Mouse (Mus musculus) heart, postnatal 10 days (tissue): ENCODE data around the gene Arntl. TPM values are rescaled to one million over a fixed set of nuclear protein-coding genes. Genes with fewer than 3 reads are reported as not detected.

Experiments used
- DNase-seq, 2 experiments: peaks; one replicate each; pipeline ENCODE4 v3.0.0; 2021
- intact Hi-C: fragments of 180-260 bp; cut with DNase I; formaldehyde crosslinking; loops from one replicate; pipeline ENCODE4 v1.15.1; 2025
- total RNA-seq, 2 experiments: library from RNA; stranded (reverse); gene quantifications; 2 replicates each; pipeline ENCODE4 v1.2.3; 2021

The Arntl gene
- 10 to 100 TPM; 11.1 to 12.2 TPM for total RNA-seq

- intact Hi-C loops: loop anchor here (2.0 to 5.0 kb wide), 2 partner anchors 36 to 65 kb away; no protein-coding TSS in a partner anchor
Measured at GRCm38 (mm10) chr7:113206644-113207470, at the start of gene Arntl. Arntl (plus strand) TSS chr7:113207465.

GRCm38 (mm10) chr7:113161077-113161698 lies 46.1 kb upstream of the Arntl start:
- intact Hi-C loops: no loop called here
- no peak for DNase-seq

More at GRCm38 (mm10) chr7:113206644-113207470, at the start of gene Arntl:
- DNase-seq: peak; percentile 97 to 98

GRCm38 (mm10) chr7:113164719-113165118 lies 42.5 kb upstream of the Arntl start:
- no peak for DNase-seq

GRCm38 (mm10) chr7:113167092-113167491 lies 40.2 kb upstream of the Arntl start:
- intact Hi-C loops: loop anchor here (2.0 kb wide), 1 partner anchor 24 kb away; no protein-coding TSS in a partner anchor
- DNase-seq: peak in 1 of 2 experiments; percentile 58

More at GRCm38 (mm10) chr7:113164719-113165118, 42.5 kb upstream of the Arntl start:
- intact Hi-C loops: no loop called here

GRCm38 (mm10) chr7:113168609-113169008 lies 38.7 kb upstream of the Arntl start:
- intact Hi-C loops: no loop called here
- DNase-seq: no peak

- intact Hi-C loops: no loop called here
- peak in 1 of 2 experiments; percentile 37 for DNase-seq
Measured at GRCm38 (mm10) chr7:113172425-113172824, 34.8 kb upstream of the Arntl start.

- intact Hi-C loops: no loop called here
- no peak for DNase-seq
Measured at GRCm38 (mm10) chr7:113175481-113175880, 31.8 kb upstream of the Arntl start.

GRCm38 (mm10) chr7:113178073-113178472 lies 29.2 kb upstream of the Arntl start:
- intact Hi-C loops: no loop called here
- no peak for DNase-seq

- no peak for DNase-seq
- intact Hi-C loops: no loop called here
Measured at GRCm38 (mm10) chr7:113183787-113184186, 23.5 kb upstream of the Arntl start.

GRCm38 (mm10) chr7:113185056-113185455 lies 22.2 kb upstream of the Arntl start:
- no peak for DNase-seq
- intact Hi-C loops: no loop called here

- peak; percentile 42 to 54 for DNase-seq
- intact Hi-C loops: no loop called here
Measured at GRCm38 (mm10) chr7:113186041-113186800, 21.0 kb upstream of the Arntl start.

- no peak for DNase-seq
- intact Hi-C loops: no loop called here
Measured at GRCm38 (mm10) chr7:113188091-113188490, 19.2 kb upstream of the Arntl start.

GRCm38 (mm10) chr7:113188566-113188965 lies 18.7 kb upstream of the Arntl start:
- intact Hi-C loops: no loop called here
- no peak for DNase-seq

- DNase-seq: no peak
- intact Hi-C loops: no loop called here
Measured at GRCm38 (mm10) chr7:113191787-113192186, 15.5 kb upstream of the Arntl start.

GRCm38 (mm10) chr7:113192714-113193365 lies 14.4 kb upstream of the Arntl start:
- intact Hi-C loops: no loop called here
- no peak for DNase-seq

- no peak for DNase-seq
- intact Hi-C loops: no loop called here
Measured at GRCm38 (mm10) chr7:113193872-113194271, 13.4 kb upstream of the Arntl start.

GRCm38 (mm10) chr7:113195271-113195670 lies 12.0 kb upstream of the Arntl start:
- intact Hi-C loops: no loop called here
- no peak for DNase-seq

- intact Hi-C loops: no loop called here
Measured at GRCm38 (mm10) chr7:113196171-113196570, 11.1 kb upstream of the Arntl start.

GRCm38 (mm10) chr7:113197161-113197775 lies 10.0 kb upstream of the Arntl start:
- DNase-seq: no peak
- intact Hi-C loops: no loop called here

More at GRCm38 (mm10) chr7:113196171-113196570, 11.1 kb upstream of the Arntl start:
- no peak for DNase-seq

GRCm38 (mm10) chr7:113201584-113201983 lies 5.7 kb upstream of the Arntl start:
- intact Hi-C loops: no loop called here
- DNase-seq: peak; percentile 46 to 64
